Mouse (Mus musculus): ENCODE results near the gene Syna. TPM values are rescaled to one million over a fixed set of nuclear protein-coding genes. Genes with fewer than 3 reads are reported as not detected.
A peak's percentile ranks its signal among the peaks of the same experiment; 100 is the strongest.

Gene Syna
- polyA plus RNA-seq, 1 experiment from 2014 or later, result 0.24 TPM

GRCm38 (mm10) chr5:134555463-134556164, 4.4 kb downstream of the Syna start:
- Histone ChIP-seq H3K36me3 (ENCODE audit: control insufficient read depth, insufficient read depth, low read length) (no peaks in the 10 kb centered on the region), H3K27me3 (ENCODE audit: control insufficient read depth, insufficient read depth, low read length) (no peaks in the 10 kb centered on the region), H3K9me3 (ENCODE audit: control insufficient read depth, low read length) (no peaks in the 10 kb centered on the region), H3K9ac (replicated peaks; ENCODE audit: low read length) (no peak overlapping the region; the same call in 1 of the 2 replicates), H3K27ac (replicated peaks; ENCODE audit: low read depth, low read length) (no peak overlapping the region), H3K4me2 (ENCODE audit: low read length) (peak overlapping the region; percentile 44), H3K4me3 (replicated peaks; ENCODE audit: low read depth, low read length) (no peak overlapping the region), H3K4me1 (ENCODE audit: control insufficient read depth, insufficient read depth, low read length) (peaks cover 14% of the 10 kb centered on the region)
- ATAC-seq (ENCODE audit: low FRiP score, low TSS enrichment), result no peak
- DNase-seq, result peak; percentile 83
- 11% methylated on average over 20 of the region's 20 CpGs for WGBS

- no peak for ATAC-seq (ENCODE audit: low FRiP score, low TSS enrichment)
- no peaks in the 10 kb centered on the region for H3K9me3 ChIP-seq (ENCODE audit: control insufficient read depth, low read length)
- H3K27ac ChIP-seq (replicated peaks; ENCODE audit: low read depth, low read length), result no peak overlapping the region
- H3K27me3 ChIP-seq (ENCODE audit: control insufficient read depth, insufficient read depth, low read length), result no peaks in the 10 kb centered on the region
- H3K4me3 ChIP-seq (replicated peaks; ENCODE audit: low read depth, low read length), result no peak overlapping the region
- H3K9ac ChIP-seq (replicated peaks; ENCODE audit: low read length), result no peak overlapping the region
- no peak overlapping the region for H3K4me2 ChIP-seq (ENCODE audit: low read length)
- 90% methylated on average over 5 of the region's 5 CpGs for WGBS
- DNase-seq, result no peak
- H3K4me1 ChIP-seq (ENCODE audit: control insufficient read depth, insufficient read depth, low read length), result peaks cover 29% of the 10 kb centered on the region
- H3K36me3 ChIP-seq (ENCODE audit: control insufficient read depth, insufficient read depth, low read length), result no peaks in the 10 kb centered on the region
Measured at GRCm38 (mm10) chr5:134553951-134554546, 5.9 kb downstream of the Syna start.

- H3K36me3 ChIP-seq (ENCODE audit: control insufficient read depth, insufficient read depth, low read length), result 0 out of 2 replicates have a peak, but pooled peaks cover 2% of the 10 kb centered on the region
- H3K9ac ChIP-seq (replicated peaks; ENCODE audit: low read length), result peak within 1 kb of the TSS; percentile 98
- H3K4me1 ChIP-seq (ENCODE audit: control insufficient read depth, insufficient read depth, low read length), result peaks cover 42% of the 10 kb centered on the region
- peak within 1 kb of the TSS; percentile 99 for H3K27ac ChIP-seq (replicated peaks; ENCODE audit: low read depth, low read length)
- H3K9me3 ChIP-seq (ENCODE audit: control insufficient read depth, low read length), result no peaks in the 10 kb centered on the region
- H3K4me2 ChIP-seq (ENCODE audit: low read length), result peak within 1 kb of the TSS; percentile 90
- ATAC-seq (ENCODE audit: low FRiP score, low TSS enrichment) (peak; percentile 93), DNase-seq (peak; percentile 96)
- H3K27me3 ChIP-seq (ENCODE audit: control insufficient read depth, insufficient read depth, low read length), result no peaks in the 10 kb centered on the region
- WGBS, result under 1% methylated on average over 55 of the region's 61 CpGs
- H3K4me3 ChIP-seq (replicated peaks; ENCODE audit: low read depth, low read length), result peak within 1 kb of the TSS; percentile 95
Measured at GRCm38 (mm10) chr5:134552110-134552972, 7.6 kb downstream of the Syna start, which contains the start of gene Clip2. TSS of gene Clip2 (minus strand) at chr5:134552434.

GRCm38 (mm10) chr5:134551233-134552109, 8.5 kb downstream of the Syna start:
- Histone ChIP-seq H3K4me1 (ENCODE audit: control insufficient read depth, insufficient read depth, low read length) (peaks cover 42% of the 10 kb centered on the region), H3K9me3 (ENCODE audit: control insufficient read depth, low read length) (no peaks in the 10 kb centered on the region), H3K27ac (replicated peaks; ENCODE audit: low read depth, low read length) (peak overlapping the region; percentile 99), H3K9ac (replicated peaks; ENCODE audit: low read length) (peak overlapping the region; percentile 98), H3K4me3 (replicated peaks; ENCODE audit: low read depth, low read length) (peak overlapping the region; percentile 95), H3K4me2 (ENCODE audit: low read length) (peak overlapping the region; percentile 90), H3K27me3 (ENCODE audit: control insufficient read depth, insufficient read depth, low read length) (no peaks in the 10 kb centered on the region), H3K36me3 (ENCODE audit: control insufficient read depth, insufficient read depth, low read length) (0 out of 2 replicates have a peak, but pooled peaks cover 2% of the 10 kb centered on the region)
- WGBS, result 1% methylated on average over 52 of the region's 52 CpGs
- peak; percentile 28 for ATAC-seq (ENCODE audit: low FRiP score, low TSS enrichment)
- peak; percentile 71 for DNase-seq

GRCm38 (mm10) chr5:134550836-134551232, 9.1 kb downstream of the Syna start:
- Histone ChIP-seq H3K4me3 (replicated peaks; ENCODE audit: low read depth, low read length) (peak overlapping the region; percentile 95), H3K27ac (replicated peaks; ENCODE audit: low read depth, low read length) (peak overlapping the region; percentile 99), H3K4me1 (ENCODE audit: control insufficient read depth, insufficient read depth, low read length) (peaks cover 42% of the 10 kb centered on the region), H3K4me2 (ENCODE audit: low read length) (peak overlapping the region; percentile 90), H3K9ac (replicated peaks; ENCODE audit: low read length) (peak overlapping the region; percentile 98), H3K9me3 (ENCODE audit: control insufficient read depth, low read length) (no peaks in the 10 kb centered on the region), H3K36me3 (ENCODE audit: control insufficient read depth, insufficient read depth, low read length) (0 out of 2 replicates have a peak, but pooled peaks cover 2% of the 10 kb centered on the region), H3K27me3 (ENCODE audit: control insufficient read depth, insufficient read depth, low read length) (no peaks in the 10 kb centered on the region)
- DNase-seq (peak; percentile 12), ATAC-seq (ENCODE audit: low FRiP score, low TSS enrichment) (no peak)
- 6% methylated on average over 6 of the region's 6 CpGs for WGBS

- Histone ChIP-seq H3K4me3 (replicated peaks; ENCODE audit: low read depth, low read length) (peak overlapping the region; percentile 95), H3K4me2 (ENCODE audit: low read length) (peak overlapping the region; percentile 90), H3K27me3 (ENCODE audit: control insufficient read depth, insufficient read depth, low read length) (no peaks in the 10 kb centered on the region), H3K9me3 (ENCODE audit: control insufficient read depth, low read length) (no peaks in the 10 kb centered on the region), H3K9ac (replicated peaks; ENCODE audit: low read length) (no peak overlapping the region), H3K27ac (replicated peaks; ENCODE audit: low read depth, low read length) (no peak overlapping the region), H3K4me1 (ENCODE audit: control insufficient read depth, insufficient read depth, low read length) (peaks cover 36% of the 10 kb centered on the region), H3K36me3 (ENCODE audit: control insufficient read depth, insufficient read depth, low read length) (0 out of 2 replicates have a peak, but pooled peaks cover 3% of the 10 kb centered on the region)
- DNase-seq (no peak), ATAC-seq (ENCODE audit: low FRiP score, low TSS enrichment) (no peak)
- 93% methylated on average over 2 of the region's 3 CpGs for WGBS
Measured at GRCm38 (mm10) chr5:134549640-134550168, 10.3 kb downstream of the Syna start.

- Histone ChIP-seq H3K4me3 (replicated peaks; ENCODE audit: low read depth, low read length) (no peak overlapping the region), H3K4me2 (ENCODE audit: low read length) (peak overlapping the region; percentile 22), H3K27ac (replicated peaks; ENCODE audit: low read depth, low read length) (no peak overlapping the region), H3K27me3 (ENCODE audit: control insufficient read depth, insufficient read depth, low read length) (no peaks in the 10 kb centered on the region), H3K9me3 (ENCODE audit: control insufficient read depth, low read length) (no peaks in the 10 kb centered on the region), H3K36me3 (ENCODE audit: control insufficient read depth, insufficient read depth, low read length) (0 out of 2 replicates have a peak, but pooled peaks cover 9% of the 10 kb centered on the region), H3K9ac (replicated peaks; ENCODE audit: low read length) (no peak overlapping the region), H3K4me1 (ENCODE audit: control insufficient read depth, insufficient read depth, low read length) (peaks cover 36% of the 10 kb centered on the region)
- 47% methylated on average over 5 of the region's 5 CpGs for WGBS
- DNase-seq (no peak), ATAC-seq (ENCODE audit: low FRiP score, low TSS enrichment) (no peak)
Measured at GRCm38 (mm10) chr5:134548306-134548705, 11.7 kb downstream of the Syna start.
